Mouse (Mus musculus): ENCODE results near the gene Emilin2. TPM values are rescaled to one million over a fixed set of nuclear protein-coding genes. Genes with fewer than 3 reads are reported as not detected.
A peak's percentile ranks its signal among the peaks of the same experiment; 100 is the strongest.

The Emilin2 gene
- polyA plus RNA-seq, 1 experiment: 32.0 TPM

DNA sequence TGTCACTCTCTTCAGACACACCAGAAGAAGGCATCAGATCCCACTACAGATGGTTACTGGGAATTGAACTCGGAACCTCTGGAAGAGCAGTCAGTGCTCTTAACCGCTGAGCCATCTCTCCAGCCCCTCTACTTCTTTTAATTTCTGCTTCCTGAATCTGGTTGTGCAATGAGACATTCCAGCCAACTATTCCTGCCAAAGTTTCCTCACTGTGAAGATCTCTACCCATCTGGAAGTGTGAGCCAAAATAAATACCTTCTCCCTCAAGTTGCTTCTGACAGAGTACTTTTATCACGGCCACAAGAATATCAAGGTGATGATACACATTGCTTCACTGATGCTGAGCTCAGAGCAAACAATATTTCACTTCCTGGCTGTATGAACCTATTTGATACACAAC is 7.6 kb upstream of the Emilin2 start:
- H3K9me3 ChIP-seq (ENCODE audit: control insufficient read depth, low read length): no peaks in the 10 kb centered on the region
- TF ChIP-seq TAL1 (IDR thresholded peaks at IDR 0.05; ENCODE audit: low read length) (no peak), GATA1 (IDR thresholded peaks at IDR 0.05; ENCODE audit: low read length) (no peak)
- H3K4me1 ChIP-seq (ENCODE audit: control insufficient read depth): no peaks in the 10 kb centered on the region
- no peaks in the 10 kb centered on the region for H3K27me3 ChIP-seq (ENCODE audit: control insufficient read depth)
- H3K36me3 ChIP-seq (ENCODE audit: control insufficient read depth): no peaks in the 10 kb centered on the region
- no peak overlapping the region for H3K4me3 ChIP-seq (replicated peaks)

DNA sequence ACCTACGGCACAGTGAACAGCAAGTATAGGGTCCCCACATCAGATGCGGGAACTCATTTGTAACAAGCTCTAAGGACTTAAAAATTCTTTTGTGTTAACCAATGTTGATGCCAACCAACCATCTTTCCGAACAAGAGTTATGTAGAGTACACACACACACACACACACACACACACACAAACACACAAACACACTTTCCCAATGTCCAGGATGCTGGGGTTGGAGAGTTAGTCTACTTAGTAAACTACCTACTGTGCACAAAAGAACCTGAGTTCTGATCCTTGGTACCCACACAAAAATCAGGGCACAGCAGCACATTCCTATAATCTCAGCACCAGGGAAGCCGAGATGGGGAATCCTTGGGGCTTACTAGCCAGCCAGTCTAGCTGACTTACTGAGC is 5.8 kb upstream of the Emilin2 start:
- TF ChIP-seq GATA1 (IDR thresholded peaks at IDR 0.05; ENCODE audit: low read length): no peak
- no peak for TF ChIP-seq TAL1 (IDR thresholded peaks at IDR 0.05; ENCODE audit: low read length)
- H3K27me3 ChIP-seq (ENCODE audit: control insufficient read depth): peaks cover 2% of the 10 kb centered on the region; the same call in 1 of the 2 replicates
- no peaks in the 10 kb centered on the region for H3K9me3 ChIP-seq (ENCODE audit: control insufficient read depth, low read length)
- peaks cover 3% of the 10 kb centered on the region; the same call in 1 of the 2 replicates for H3K4me1 ChIP-seq (ENCODE audit: control insufficient read depth)
- no peak overlapping the region for H3K4me3 ChIP-seq (replicated peaks)
- no peaks in the 10 kb centered on the region for H3K36me3 ChIP-seq (ENCODE audit: control insufficient read depth)

DNA sequence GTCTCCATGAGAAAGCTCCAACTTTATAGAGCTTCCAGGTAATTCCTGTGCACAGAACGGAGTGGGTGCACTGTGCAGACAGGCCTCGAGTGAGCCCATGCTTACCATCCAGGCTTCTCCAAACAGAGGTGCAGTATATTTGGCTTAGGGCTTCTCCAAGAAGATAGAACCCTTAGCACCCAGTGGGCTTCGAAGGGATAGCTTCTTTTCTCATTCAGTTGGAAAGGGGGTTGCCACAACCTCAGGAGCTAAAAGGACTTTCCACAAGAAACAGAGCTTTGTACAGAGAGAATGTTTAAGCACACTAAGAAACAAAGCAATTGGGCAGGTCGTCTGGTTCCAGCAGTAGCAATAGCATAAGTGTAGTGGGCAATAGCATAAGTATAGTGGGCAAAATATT is 2.5 kb upstream of the Emilin2 start:
- TF ChIP-seq TAL1 (IDR thresholded peaks at IDR 0.05; ENCODE audit: low read length): no peak
- TF ChIP-seq GATA1 (IDR thresholded peaks at IDR 0.05; ENCODE audit: low read length): no peak
- no peaks in the 10 kb centered on the region for H3K9me3 ChIP-seq (ENCODE audit: control insufficient read depth, low read length)
- no peaks in the 10 kb centered on the region for H3K36me3 ChIP-seq (ENCODE audit: control insufficient read depth)
- peaks cover 23% of the 10 kb centered on the region for H3K27me3 ChIP-seq (ENCODE audit: control insufficient read depth)
- peaks cover 32% of the 10 kb centered on the region for H3K4me1 ChIP-seq (ENCODE audit: control insufficient read depth)
- no peak overlapping the region for H3K4me3 ChIP-seq (replicated peaks)

DNA sequence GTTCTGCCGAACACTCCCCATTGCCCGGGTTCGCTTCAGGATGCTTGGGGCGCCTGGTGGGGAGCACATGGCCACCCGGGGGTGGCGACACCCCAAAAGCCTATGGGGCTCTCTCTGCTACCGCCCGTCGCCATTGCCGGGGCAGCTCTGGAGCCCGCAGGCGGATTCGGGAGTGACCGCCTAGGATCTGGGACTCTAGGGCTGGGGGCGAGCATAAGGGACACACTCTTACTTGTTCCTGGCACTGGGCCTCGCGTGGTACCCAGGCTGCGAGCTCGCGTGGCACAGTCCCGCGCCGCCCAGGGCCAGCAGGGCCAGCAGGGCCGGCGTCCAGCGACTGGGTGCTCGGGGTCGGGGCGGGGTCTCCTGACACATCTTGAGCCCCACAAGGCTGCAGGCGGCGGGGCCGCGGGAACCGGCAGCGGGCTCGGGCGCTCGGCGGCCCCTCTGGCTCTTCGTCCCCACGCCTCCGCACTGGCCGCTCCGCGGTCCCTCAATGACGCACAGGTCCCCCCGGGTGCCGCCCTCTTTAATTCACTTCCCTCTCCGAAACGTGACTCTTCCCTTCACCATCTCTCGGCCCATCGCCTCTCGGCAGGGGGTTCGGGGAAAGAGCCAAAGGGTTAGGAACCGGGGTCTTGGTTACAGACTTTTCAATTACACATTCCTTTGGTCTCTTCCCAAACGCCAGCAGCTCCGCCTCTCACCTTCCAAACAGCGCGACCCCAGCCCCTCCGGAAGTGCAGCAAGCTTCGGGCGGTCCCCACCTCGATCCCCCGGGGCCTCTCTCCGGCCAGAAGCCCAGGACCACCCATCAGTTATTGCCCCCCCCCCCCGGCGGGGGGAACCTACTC is 1.1 kb downstream of the Emilin2 start:
- TF ChIP-seq GATA1 (IDR thresholded peaks at IDR 0.05; ENCODE audit: low read length) (no peak), TAL1 (IDR thresholded peaks at IDR 0.05; ENCODE audit: low read length) (no peak)
- peaks cover 28% of the 10 kb centered on the region for H3K27me3 ChIP-seq (ENCODE audit: control insufficient read depth)
- H3K4me1 ChIP-seq (ENCODE audit: control insufficient read depth): peaks cover 53% of the 10 kb centered on the region
- no peaks in the 10 kb centered on the region for H3K9me3 ChIP-seq (ENCODE audit: control insufficient read depth, low read length)
- H3K4me3 ChIP-seq (replicated peaks): peak overlapping the region; percentile 85
- peaks cover 27% of the 10 kb centered on the region for H3K36me3 ChIP-seq (ENCODE audit: control insufficient read depth)

DNA sequence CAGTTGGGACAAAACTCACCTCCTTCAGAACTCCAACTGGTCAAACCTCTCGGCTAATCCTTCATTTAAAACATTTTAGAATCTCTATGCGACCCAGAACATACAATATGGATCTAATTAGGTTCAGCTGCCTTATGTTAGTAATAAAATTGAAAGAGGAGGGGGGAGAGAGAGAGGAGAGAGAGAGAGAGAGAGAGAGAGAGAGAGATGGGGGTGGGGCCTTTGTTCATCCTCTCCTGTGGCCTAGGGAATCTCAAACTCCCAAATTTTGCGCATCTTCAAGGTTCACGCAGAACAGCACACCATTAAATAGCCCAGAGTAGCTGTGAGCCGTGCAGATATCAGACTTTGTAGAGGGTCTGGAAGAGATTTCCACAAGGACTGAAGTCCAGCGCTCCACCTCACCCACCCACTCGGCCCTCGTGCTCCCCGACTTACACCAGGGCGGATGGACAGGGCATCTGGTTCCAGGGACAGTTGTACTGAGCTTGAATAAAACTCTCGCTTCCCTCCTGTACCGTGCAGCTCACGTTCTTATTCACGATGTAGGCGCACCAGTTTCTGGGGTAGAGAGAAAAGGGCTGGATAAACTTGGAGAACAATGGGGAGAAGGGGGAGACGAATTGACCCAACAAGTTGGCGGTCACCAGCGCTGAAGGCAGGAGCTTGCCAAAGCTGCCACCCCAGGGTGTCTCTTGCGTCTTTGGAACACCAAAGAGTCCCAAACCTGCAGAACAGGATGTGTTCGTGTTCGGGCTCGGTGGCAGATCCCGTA is 1.9 kb downstream of the Emilin2 start:
- Histone ChIP-seq H3K9me3 (ENCODE audit: control insufficient read depth, low read length) (no peaks in the 10 kb centered on the region), H3K27me3 (ENCODE audit: control insufficient read depth) (peaks cover 28% of the 10 kb centered on the region), H3K4me1 (ENCODE audit: control insufficient read depth) (peaks cover 55% of the 10 kb centered on the region), H3K36me3 (ENCODE audit: control insufficient read depth) (peaks cover 34% of the 10 kb centered on the region), H3K4me3 (replicated peaks) (peak overlapping the region; percentile 85)
- TF ChIP-seq TAL1 (IDR thresholded peaks at IDR 0.05; ENCODE audit: low read length) (no peak), GATA1 (IDR thresholded peaks at IDR 0.05; ENCODE audit: low read length) (no peak)

DNA sequence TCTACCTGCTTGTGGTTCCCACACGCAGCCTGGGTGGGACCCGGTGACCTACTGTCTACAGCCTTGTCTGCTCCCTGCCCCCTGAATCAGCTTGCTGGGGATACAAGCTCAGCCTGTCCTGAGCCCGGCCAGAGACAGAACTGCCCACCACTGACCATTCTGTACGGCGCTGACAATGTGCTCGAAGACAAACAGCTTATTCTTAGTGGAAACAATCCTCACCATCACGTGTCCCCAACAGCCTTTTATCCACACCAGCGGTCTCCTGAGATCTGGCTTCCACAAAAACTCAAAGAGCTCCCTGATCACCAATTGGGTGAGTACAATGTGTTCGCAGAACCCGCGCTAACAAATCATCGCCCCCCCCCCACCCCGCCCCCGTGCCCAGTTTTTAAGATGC is 2.6 kb downstream of the Emilin2 start:
- TF ChIP-seq TAL1 (IDR thresholded peaks at IDR 0.05; ENCODE audit: low read length): no peak
- TF ChIP-seq GATA1 (IDR thresholded peaks at IDR 0.05; ENCODE audit: low read length): no peak
- Histone ChIP-seq H3K27me3 (ENCODE audit: control insufficient read depth) (peaks cover 28% of the 10 kb centered on the region), H3K36me3 (ENCODE audit: control insufficient read depth) (peaks cover 39% of the 10 kb centered on the region), H3K4me1 (ENCODE audit: control insufficient read depth) (peaks cover 59% of the 10 kb centered on the region), H3K9me3 (ENCODE audit: control insufficient read depth, low read length) (no peaks in the 10 kb centered on the region), H3K4me3 (replicated peaks) (no peak overlapping the region)

DNA sequence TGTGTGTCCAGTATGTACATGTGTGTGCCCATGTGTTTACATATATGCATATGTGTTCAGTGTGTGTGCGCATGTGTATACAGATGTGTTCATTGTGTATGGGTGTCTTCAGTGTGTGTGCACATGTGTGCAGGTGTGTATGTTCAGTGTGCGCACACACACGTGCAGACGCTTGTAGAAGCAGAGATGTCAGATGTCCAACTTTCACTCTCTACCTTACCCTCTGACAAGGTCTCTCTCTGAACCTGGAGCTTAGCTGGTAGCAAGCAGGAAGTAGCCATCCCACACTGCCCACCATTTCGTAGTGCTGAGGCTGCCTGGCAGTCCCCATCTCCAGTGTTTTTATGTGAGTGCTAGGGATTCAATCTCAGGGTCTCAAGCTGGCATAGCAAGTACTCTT is 3.5 kb downstream of the Emilin2 start:
- TF ChIP-seq GATA1 (IDR thresholded peaks at IDR 0.05; ENCODE audit: low read length): no peak
- no peak for TF ChIP-seq TAL1 (IDR thresholded peaks at IDR 0.05; ENCODE audit: low read length)
- Histone ChIP-seq H3K4me1 (ENCODE audit: control insufficient read depth) (peaks cover 61% of the 10 kb centered on the region), H3K9me3 (ENCODE audit: control insufficient read depth, low read length) (no peaks in the 10 kb centered on the region), H3K27me3 (ENCODE audit: control insufficient read depth) (peaks cover 28% of the 10 kb centered on the region), H3K4me3 (replicated peaks) (no peak overlapping the region), H3K36me3 (ENCODE audit: control insufficient read depth) (peaks cover 40% of the 10 kb centered on the region)

DNA sequence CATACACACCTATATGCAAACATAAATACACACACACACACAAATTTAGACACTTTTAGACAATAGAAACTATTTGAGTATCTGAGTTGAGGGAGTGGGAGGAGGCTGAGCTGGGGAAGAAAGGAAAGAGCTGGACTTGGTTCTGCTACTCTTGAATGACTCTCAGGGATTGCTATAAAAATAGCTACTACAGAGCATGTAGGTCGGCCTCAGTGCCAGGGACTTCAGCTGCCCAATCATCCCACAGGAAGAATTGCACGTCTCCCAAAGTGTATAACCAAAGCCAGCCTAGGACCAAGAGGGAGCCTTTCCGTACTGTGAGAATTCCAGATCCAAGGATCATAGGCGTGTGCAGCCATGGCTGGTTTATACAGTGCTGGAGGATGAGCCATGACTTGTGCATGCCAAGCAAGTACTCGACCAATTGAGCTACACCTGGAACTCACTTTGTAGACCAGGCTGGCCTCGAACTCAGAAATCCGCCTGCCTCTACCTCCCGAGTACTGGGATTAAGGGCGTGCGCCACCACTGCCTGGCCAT is 4.5 kb downstream of the Emilin2 start:
- TF ChIP-seq GATA1 (IDR thresholded peaks at IDR 0.05; ENCODE audit: low read length) (no peak), TAL1 (IDR thresholded peaks at IDR 0.05; ENCODE audit: low read length) (no peak)
- Histone ChIP-seq H3K4me1 (ENCODE audit: control insufficient read depth) (peaks cover 66% of the 10 kb centered on the region), H3K27me3 (ENCODE audit: control insufficient read depth) (peaks cover 26% of the 10 kb centered on the region), H3K4me3 (replicated peaks) (no peak overlapping the region), H3K36me3 (ENCODE audit: control insufficient read depth) (peaks cover 45% of the 10 kb centered on the region), H3K9me3 (ENCODE audit: control insufficient read depth, low read length) (no peaks in the 10 kb centered on the region)

DNA sequence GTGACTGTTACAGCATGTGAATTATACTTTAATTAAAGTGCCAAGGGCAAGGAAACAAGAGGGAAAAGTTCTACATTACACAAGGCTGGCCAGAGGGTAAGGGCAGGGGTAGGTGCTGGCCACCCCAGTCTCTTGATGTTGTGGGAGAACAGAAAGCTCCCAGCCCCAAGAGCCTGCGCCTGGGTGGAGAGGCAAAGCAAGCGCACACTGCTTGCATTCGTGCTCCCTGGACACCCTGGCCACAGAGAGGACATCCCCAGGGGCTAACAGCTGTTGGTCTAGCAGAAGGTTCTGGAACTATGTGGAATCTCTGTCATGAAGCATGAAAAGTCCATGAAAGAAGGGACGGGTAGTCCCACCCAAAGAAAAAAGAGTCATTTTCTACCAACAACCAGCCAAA is 5.1 kb downstream of the Emilin2 start:
- H3K36me3 ChIP-seq (ENCODE audit: control insufficient read depth): peaks cover 50% of the 10 kb centered on the region
- TF ChIP-seq GATA1 (IDR thresholded peaks at IDR 0.05; ENCODE audit: low read length): no peak
- TF ChIP-seq TAL1 (IDR thresholded peaks at IDR 0.05; ENCODE audit: low read length): no peak
- H3K4me1 ChIP-seq (ENCODE audit: control insufficient read depth): peaks cover 67% of the 10 kb centered on the region
- H3K4me3 ChIP-seq (replicated peaks): no peak overlapping the region
- H3K9me3 ChIP-seq (ENCODE audit: control insufficient read depth, low read length): no peaks in the 10 kb centered on the region
- H3K27me3 ChIP-seq (ENCODE audit: control insufficient read depth): peaks cover 26% of the 10 kb centered on the region
